Mouse (Mus musculus): Measurements from ENCODE around the gene Tarbp1.

The Tarbp1 gene

DNA sequence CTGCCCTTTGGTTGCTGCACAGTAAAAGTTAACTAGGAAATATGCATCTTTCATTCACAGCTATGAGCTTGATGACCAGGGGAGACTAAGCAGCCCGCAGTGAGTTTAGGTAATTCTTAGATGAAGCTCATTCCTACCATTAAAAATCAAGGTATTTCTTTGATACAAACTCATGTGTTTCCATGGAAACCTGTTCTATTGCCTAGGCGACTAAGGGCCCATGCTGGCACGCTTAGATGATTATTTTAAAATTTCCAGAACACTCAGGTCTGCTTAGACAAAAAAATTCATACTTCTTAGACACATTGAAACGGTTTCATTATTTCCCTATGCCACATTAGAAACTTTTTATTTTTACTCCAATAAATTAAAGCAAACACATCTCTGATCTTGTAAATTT is 69.8 kb downstream of the Tarbp1 start:
- no peak for DNase-seq (ENCODE audit: low read depth)

DNA sequence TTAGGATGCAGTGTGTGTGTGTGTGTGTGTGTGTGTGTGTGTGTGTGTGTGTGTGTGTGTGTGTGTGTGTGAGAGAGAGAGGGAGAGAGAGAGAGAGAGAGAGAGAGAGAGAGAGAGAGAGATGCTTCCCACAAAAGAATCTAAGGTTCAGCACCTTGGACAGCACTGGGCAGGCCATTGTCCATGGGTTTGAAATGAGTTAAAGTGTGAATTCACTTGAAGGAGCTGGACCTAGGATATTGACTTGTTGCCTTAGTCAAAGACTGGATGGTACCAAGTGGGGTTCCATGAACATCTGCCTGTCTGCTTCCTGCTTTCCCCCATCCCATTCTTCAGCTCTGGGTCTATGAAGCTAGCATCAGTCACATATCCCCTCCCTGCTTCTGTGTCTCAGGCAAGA is 70.3 kb downstream of the Tarbp1 start:
- peak; percentile 33 for DNase-seq (ENCODE audit: low read depth)

GRCm38 (mm10) chr8:126398349-126398748 is 76.5 kb downstream of the Tarbp1 start:
- no peak for DNase-seq (ENCODE audit: low read depth)

GRCm38 (mm10) chr8:126395917-126396316 is 78.9 kb downstream of the Tarbp1 start:
- no peak for DNase-seq (ENCODE audit: low read depth)

GRCm38 (mm10) chr8:126395386-126395785 is 79.5 kb downstream of the Tarbp1 start:
- DNase-seq (ENCODE audit: low read depth), result no peak

DNA sequence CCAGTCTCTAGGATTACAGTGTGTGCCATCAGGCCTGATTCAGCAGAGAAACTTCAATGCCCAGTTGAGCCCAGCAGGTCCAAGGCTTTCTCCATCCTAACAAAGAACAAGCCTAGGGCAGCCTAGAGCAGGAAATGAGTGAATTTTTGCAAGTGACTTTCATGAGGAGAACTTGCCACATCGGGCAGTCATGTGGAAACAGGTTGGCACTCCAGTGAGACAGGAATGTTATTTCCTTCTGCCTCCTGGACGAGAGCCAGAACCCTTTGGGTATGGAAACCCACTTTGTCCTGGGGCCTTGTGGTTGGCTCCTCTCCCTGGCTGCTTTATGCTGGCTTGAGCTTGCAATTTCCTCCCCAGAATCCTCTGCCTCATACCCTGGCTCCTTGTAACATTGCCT is 83.3 kb downstream of the Tarbp1 start:
- DNase-seq (ENCODE audit: low read depth), result no peak

DNA sequence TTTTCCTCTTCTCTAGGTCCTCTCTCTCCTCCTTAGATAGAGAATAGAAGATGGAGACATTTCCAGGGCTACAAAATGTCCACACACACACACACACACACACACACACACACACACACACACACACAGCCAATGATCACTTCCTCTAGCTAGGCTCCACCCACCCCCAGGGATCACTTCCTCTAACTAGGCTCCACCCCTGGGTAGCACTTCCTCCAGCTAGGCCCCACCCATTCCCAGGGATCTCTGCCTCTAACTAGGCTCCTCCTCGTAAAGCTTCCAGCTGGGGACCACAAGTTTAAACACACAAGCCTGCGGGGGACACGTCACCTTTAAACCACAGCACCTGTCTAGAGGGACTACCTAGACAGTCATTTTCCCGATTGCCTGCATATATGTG is 87.3 kb downstream of the Tarbp1 start:
- DNase-seq (ENCODE audit: low read depth), result peak; percentile 7

DNA sequence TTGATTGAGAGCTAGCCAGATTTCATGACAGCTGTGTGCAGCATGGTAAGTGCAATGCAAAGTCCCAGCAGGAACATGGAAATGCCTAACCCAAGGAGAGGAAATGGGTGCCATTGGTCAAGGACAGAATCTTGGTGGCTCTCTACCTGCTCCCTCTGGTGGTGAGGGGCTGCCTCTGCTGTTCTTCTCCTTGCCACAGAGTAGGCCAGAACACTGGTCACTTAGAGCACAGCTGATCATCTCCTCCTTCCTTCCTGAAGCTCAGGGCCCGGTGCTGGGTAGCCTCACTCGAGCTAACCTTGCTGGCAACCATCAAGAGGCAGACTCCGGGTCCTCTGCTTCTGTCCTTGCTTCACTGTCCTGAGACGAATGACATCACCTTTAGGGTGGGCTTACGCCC is 92.1 kb downstream of the Tarbp1 start:
- DNase-seq (ENCODE audit: low read depth), result peak; percentile 16

DNA sequence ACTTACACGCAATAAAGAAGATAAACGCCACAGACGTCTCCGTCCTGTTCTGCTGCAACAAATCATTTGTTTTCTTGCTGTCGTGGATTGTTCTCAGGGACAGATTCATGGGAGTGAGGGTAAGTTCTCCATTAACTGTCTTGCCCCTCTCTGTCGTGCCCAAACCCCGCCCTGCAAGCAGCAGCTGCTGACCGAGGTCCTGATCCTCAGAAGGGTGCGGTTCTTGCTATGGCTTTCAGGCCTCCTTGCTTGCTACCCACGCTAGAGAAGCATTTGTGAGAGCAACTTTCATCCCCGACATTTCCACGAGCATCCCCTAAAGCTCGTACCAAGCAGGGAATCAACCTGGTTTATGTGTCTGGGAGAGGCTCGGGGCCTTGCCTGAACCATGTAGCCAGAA is 92.6 kb downstream of the Tarbp1 start:
- DNase-seq (ENCODE audit: low read depth), result no peak

DNA sequence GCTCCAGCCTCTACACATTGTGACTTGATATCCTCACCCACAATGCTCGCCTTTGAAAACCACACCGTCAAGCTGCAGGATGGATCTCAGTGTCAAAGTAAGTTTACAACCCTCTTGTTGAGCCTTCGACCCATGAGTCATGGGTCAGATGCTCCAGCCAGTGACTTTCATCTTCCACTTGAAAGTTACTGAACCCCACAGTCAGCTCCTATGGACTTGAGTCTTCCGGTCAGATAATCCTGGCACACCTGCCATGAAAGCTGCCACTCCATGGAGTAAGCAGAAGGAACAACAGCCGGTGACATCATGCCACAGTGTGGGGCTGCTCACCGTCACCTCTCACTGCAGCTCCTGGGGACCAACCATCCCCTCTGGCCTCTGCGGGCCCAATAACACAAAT is 93.6 kb downstream of the Tarbp1 start:
- no peak for DNase-seq (ENCODE audit: low read depth)

DNA sequence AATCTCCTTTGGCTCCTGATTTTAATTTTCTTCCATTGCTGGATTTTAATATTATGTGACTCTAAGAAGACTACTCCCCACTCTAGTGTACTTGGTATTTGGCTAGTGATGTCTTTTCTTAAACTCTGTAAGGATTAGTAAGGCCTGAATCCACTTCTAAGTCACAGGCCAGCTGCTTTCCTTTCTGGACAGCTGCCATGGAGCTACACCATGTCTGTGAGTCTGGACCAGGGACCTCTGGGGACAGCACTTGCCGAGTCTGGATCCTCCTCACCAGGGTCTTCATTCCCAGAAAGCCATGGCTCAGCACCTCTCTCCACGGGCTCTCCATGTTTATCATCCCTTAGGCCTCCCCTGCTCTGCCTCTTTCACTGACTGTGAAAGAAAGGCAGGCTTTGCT is 94.7 kb downstream of the Tarbp1 start:
- DNase-seq (ENCODE audit: low read depth), result no peak

DNA sequence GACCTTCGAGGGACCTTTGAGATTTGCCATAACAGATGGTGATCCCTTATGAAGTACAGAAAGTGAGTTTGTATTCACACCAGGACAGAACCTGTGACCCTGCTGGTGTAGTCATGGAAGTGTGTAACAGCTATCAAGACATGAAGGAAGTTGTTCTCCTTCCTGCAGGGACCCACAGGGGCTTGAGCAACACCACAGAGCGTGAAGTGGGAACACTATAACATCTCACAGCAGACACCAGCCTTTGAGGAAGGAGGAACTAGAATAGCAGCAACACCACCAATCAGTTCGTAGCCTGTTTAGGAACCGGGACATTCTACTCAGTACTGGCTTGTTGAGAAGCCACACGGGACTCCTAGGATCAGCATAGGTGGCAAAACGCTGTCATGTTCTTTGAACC is 95.3 kb downstream of the Tarbp1 start:
- DNase-seq (ENCODE audit: low read depth), result no peak

Data from induced T-regulatory cell, adult 2 months (primary cell).